Mouse (Mus musculus) bone marrow macrophage, adult 2 months (primary cell): ENCODE results near the gene Cd36.

Source experiments
- CTCF ChIP-seq: IDR thresholded peaks from 2 replicates; pipeline ENCODE4 v1.5.1; 2012; ENCODE audit warnings: low read depth, mild to moderate bottlenecking, low read length, moderate library complexity
- POLR2A ChIP-seq: IDR thresholded peaks from 2 replicates; pipeline ENCODE4 v1.6.1; 2012; ENCODE audit warnings: mild to moderate bottlenecking, low read depth, low read length, borderline replicate concordance

- TF ChIP-seq POLR2A: no peak
- no peak for TF ChIP-seq CTCF
Measured at GRCm38 (mm10) chr5:17747143-17747542, 141.5 kb downstream of the Cd36 start.
